Mouse (Mus musculus) erythroblast, embryonic 14.5 days (primary cell): ENCODE data around the gene Tnfsf12. TPM values are rescaled to one million over a fixed set of nuclear protein-coding genes. Genes with fewer than 3 reads are reported as not detected.

Experiments
- H3K27me3 ChIP-seq: 2 replicates; pipeline ENCODE4 v1.6.1; 2012; ENCODE audit warnings: inconsistent platforms; ENCODE audit not compliant: control insufficient read depth
- H3K36me3 ChIP-seq: 2 replicates; pipeline ENCODE4 v1.6.1; 2012; ENCODE audit warnings: mild to moderate bottlenecking, inconsistent platforms; ENCODE audit not compliant: control insufficient read depth
- H3K4me1 ChIP-seq: 2 replicates; pipeline ENCODE4 v1.6.1; 2012; ENCODE audit warnings: inconsistent platforms; ENCODE audit not compliant: control insufficient read depth
- H3K4me3 ChIP-seq: replicated peaks from 2 replicates; pipeline ENCODE3; 2012; ENCODE audit warnings: moderate library complexity, mild to moderate bottlenecking, inconsistent platforms
- H3K9me3 ChIP-seq: 2 replicates; pipeline ENCODE4 v1.6.1; 2012; ENCODE audit warnings: low read length, inconsistent platforms, mixed read lengths; ENCODE audit not compliant: control insufficient read depth
- GATA1 ChIP-seq: IDR thresholded peaks from 2 replicates; pipeline ENCODE4 v1.6.1; 2012; ENCODE audit warnings: low read length, inconsistent platforms, mixed read lengths
- TAL1 ChIP-seq: IDR thresholded peaks from 3 replicates; pipeline ENCODE4 v1.6.1; 2012; ENCODE audit warnings: low read length, inconsistent platforms, mixed read lengths
- polyA plus RNA-seq: library from polyadenylated mRNA; stranded (reverse); fragments of >175 nt; gene quantifications from 2 replicates; pipeline ENCODE4 v1.2.3, GENCODE M21; 2012

Gene Tnfsf12
- polyA plus RNA-seq, 1 experiment, result 0.02 TPM

DNA sequence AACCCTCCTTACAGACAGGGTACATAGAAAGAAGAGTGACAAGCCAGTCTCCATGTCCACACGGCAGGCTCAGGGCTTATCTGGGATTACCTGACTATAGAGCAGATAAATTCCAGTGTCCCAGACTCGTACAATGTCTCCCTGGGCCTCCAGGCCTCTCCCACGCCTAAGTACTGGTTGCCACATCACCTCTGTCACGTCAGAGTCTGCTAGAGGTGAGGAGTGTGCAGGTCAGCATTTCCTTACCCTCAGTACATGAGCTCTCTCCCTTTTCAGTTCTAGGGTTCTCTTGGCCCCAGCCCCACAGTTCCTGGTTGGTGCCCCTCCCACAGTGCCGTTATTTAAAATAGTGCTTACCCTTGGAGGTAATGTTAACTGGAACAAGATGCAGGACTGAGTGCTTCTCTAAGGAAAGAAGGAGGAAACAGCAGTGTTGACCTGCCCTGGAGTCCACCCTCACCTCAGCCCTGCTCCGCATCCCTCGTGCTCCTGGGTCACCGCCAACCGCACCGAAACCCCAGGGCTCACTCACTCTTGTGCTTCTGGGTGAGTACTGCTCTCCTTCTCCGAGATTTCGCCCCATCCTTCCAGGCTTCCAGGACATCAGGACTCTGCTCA, 11.4 kb downstream of the Tnfsf12 start:
- peaks cover 40% of the 10 kb centered on the region for H3K4me1 ChIP-seq
- TF ChIP-seq TAL1 (no peak), GATA1 (no peak)

GRCm38 (mm10) chr11:69683576-69683975, 12.1 kb downstream of the Tnfsf12 start:
- no peaks in the 10 kb centered on the region for H3K9me3 ChIP-seq
- H3K4me3 ChIP-seq, result no peak overlapping the region
- peaks cover 17% of the 10 kb centered on the region for H3K36me3 ChIP-seq
- TF ChIP-seq GATA1 (no peak), TAL1 (no peak)
- H3K4me1 ChIP-seq, result peaks cover 40% of the 10 kb centered on the region
- peaks cover 7% of the 10 kb centered on the region for H3K27me3 ChIP-seq

More for the DNA sequence above, 11.4 kb downstream of the Tnfsf12 start:
- H3K27me3 ChIP-seq, result peaks cover 7% of the 10 kb centered on the region
- no peaks in the 10 kb centered on the region for H3K9me3 ChIP-seq
- no peak overlapping the region for H3K4me3 ChIP-seq
- H3K36me3 ChIP-seq, result peaks cover 12% of the 10 kb centered on the region

DNA sequence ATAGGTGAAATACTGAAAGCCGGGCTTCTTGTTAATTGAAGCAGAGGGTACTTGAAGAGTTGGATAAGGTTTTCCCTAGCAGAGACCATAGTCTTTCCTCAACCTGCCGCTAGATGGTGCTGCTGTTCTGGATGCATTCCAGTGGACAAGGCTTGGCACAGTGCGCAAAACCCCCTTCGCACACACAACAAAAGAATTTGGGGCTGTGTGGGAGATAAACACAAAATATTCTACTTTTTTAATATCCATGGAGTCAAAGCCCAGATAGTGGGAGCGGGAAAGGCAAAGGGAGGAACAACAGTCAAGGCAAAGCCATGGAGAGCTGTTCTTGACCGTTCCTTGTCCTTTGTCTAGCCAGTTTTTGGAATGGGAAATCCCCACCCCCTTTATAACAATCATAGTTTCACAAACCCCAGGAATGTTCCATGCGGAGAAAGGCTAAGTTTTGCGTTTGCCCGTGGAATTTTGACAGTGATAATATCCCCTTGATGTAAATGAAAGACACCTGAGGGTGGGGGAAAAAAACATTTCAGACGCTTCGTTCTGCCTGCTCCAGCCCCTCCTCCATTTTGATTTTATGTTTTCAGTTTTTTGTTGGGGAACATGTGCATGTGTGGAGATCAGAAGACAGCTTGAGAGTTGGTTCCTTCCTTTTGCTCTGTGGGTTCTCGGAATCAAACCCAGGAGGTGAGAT, 12.7 kb downstream of the Tnfsf12 start:
- Histone ChIP-seq H3K4me3 (peak overlapping the region; percentile 91), H3K9me3 (no peaks in the 10 kb centered on the region), H3K27me3 (peaks cover 7% of the 10 kb centered on the region), H3K4me1 (peaks cover 40% of the 10 kb centered on the region), H3K36me3 (peaks cover 23% of the 10 kb centered on the region)
- TF ChIP-seq GATA1, result no peak
- TF ChIP-seq TAL1, result no peak

DNA sequence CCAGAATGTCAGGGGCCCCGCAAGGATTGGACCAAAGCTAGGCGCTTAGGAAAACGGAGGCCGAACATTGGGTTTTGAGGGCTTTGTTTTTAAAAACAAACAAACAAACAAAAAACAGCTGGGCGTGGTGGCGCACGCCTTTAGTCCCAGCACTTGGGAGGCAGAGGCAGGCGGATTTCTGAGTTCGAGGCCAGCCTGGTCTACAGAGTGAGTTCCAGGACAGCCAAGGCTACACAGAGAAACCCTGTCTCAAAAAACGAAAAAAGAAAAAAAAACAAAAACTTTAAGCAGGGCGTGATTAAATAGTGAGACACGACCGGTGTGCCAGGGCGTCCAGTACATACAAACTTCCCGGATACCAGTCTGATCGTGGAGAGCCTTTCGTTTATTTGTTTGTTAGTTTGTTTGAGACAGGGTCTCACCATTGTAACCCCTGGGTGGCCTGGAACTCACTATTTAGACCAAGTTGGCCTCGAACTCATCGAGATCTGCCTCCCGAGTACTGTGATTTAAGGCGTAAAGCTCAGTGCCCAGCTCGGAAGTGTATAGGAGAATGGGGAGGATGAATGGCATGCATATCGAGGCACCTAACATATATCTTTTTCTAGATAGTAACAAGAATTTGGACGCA, 13.3 kb downstream of the Tnfsf12 start:
- Histone ChIP-seq H3K27me3 (peaks cover 7% of the 10 kb centered on the region), H3K36me3 (peaks cover 28% of the 10 kb centered on the region), H3K4me1 (peaks cover 40% of the 10 kb centered on the region), H3K4me3 (peak overlapping the region; percentile 91), H3K9me3 (no peaks in the 10 kb centered on the region)
- no peak for TF ChIP-seq TAL1

- peaks cover 42% of the 10 kb centered on the region for H3K4me1 ChIP-seq
- no peak for TF ChIP-seq GATA1
- TF ChIP-seq TAL1, result no peak
- peak within 1 kb of the TSS; percentile 91 for H3K4me3 ChIP-seq
- H3K36me3 ChIP-seq, result peaks cover 36% of the 10 kb centered on the region
- H3K27me3 ChIP-seq, result peaks cover 2% of the 10 kb centered on the region; the same call in 1 of the 2 replicates
- H3K9me3 ChIP-seq, result no peaks in the 10 kb centered on the region
These were observed 14.1 kb downstream of the Tnfsf12 start, which contains the start of gene Senp3 for GRCm38 (mm10) chr11:69681314-69682208. Gene Senp3 (minus strand): TSS chr11:69682084.

DNA sequence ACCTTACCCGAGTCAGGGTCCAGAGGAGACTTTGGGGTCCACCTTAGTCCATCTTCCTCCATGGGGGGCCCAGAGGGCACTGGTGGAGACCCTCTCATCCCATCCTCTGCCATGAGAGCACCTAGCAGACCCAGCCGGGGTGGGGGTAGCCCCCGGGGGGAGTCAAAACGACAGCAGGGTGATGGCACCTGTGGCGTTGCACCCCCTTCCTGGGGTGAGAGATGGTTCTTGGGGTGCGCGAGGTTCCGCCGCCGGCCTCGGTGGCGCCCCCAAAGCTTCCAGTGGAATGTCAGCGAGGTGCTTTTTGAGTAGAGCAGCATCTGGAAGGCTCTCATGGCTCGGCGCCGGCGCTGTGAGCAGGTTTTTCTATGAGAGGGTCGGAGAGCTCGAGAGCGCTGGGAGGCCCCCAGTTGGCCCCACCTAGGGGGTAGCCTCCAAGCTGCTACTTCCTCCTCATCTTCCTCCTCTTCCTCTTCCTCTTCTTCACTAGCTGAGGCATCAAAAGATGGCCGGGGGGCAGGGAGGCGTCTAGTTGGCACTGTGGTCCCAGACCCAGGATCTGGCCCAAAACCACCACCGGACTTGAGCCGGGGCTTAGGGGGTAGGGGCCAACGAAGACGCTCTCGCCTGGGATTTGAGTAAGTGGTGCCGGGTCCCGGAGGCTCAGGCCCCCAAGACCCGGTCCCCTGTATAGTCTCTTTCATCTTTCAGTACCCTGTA, 15.4 kb downstream of the Tnfsf12 start:
- Histone ChIP-seq H3K9me3 (no peaks in the 10 kb centered on the region), H3K4me1 (peaks cover 46% of the 10 kb centered on the region), H3K4me3 (peak overlapping the region; percentile 91), H3K27me3 (0 out of 2 replicates have a peak, but pooled peaks cover 2% of the 10 kb centered on the region), H3K36me3 (peaks cover 49% of the 10 kb centered on the region)
- TF ChIP-seq TAL1 (no peak), GATA1 (no peak)

DNA sequence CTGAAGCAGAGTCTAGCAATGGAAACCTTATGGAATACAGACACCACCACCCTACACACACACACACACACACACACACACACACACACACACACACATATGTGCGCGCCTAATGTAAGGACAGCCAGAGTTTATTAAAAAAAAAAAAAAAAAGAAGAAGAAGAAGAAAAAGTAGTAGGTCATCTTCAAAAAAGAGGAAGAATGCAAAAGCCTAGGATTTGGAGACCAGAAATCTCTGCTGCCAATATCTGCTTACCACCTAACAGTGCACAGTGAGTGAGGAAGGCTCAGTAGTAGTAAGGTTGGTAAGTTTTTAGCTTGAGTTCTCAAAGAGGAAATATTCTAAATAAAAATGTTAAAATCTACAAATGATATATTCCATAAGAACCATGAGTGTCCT, 16.5 kb downstream of the Tnfsf12 start:
- H3K9me3 ChIP-seq, result no peaks in the 10 kb centered on the region
- no peaks in the 10 kb centered on the region for H3K27me3 ChIP-seq
- no peak overlapping the region for H3K4me3 ChIP-seq
- TF ChIP-seq TAL1 (no peak), GATA1 (no peak)
- peaks cover 60% of the 10 kb centered on the region for H3K36me3 ChIP-seq
- peaks cover 54% of the 10 kb centered on the region for H3K4me1 ChIP-seq

DNA sequence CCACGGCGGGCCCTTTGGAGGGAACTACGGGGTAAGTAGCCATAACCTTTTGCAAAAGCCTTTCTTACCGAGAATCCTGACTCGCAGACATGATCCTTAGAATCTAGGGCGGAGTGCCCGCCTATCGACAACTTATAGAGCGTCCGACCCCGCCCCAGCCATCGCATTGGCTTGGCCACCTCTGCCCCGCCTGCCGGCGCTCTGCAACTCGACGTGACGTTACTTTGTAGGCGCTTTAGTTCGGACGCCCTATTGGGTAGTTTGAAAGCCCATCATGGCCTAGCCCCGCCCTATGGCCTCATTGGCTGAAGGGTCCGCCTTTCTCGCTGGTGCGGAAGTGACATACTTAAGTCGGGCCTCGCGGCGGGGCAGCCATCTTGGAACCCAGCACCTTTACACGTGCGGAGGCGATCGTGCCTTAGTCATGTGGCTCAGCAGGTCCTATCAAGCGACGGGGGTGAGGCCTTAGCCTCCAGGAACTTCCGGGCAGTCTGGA, 23.4 kb downstream of the Tnfsf12 start, which contains the start of gene Eif4a1:
Gene Eif4a1 (minus strand): TSS at position 213 of the 496 bp plus-strand sequence.
- H3K9me3 ChIP-seq, result no peaks in the 10 kb centered on the region
- no peaks in the 10 kb centered on the region for H3K27me3 ChIP-seq
- TF ChIP-seq TAL1, result no peak
- peak within 1 kb of the TSS; percentile 74 for H3K4me3 ChIP-seq
- peaks cover 85% of the 10 kb centered on the region for H3K36me3 ChIP-seq
- peaks cover 67% of the 10 kb centered on the region for H3K4me1 ChIP-seq
